Mouse (Mus musculus): Measurements from ENCODE around the gene Myct1.

DNA sequence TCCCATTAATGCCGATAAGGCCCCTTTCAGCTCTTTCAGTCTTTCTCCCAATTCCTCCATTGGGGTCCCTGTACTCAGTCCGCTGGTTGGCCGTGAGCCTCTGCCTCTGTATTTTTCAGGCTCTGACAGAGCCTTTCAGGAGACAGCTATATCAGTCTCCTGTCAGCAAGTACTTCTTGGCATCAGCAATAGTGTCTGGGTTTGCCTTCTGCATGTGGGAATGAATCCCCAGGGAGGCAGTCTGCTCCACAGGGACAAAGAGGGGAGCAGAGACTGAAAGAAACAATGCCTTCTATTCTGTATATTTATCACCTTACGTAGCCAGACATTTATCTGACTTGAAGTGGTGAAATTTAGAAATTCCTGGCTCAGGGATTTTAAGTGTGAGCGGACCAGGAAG is 32.7 kb downstream of the Myct1 start:
- TF ChIP-seq CTCF (conservative IDR thresholded peaks at IDR 0.05; ENCODE audit: low read length) (no peak), POU5F1 (IDR thresholded peaks at IDR 0.05; ENCODE audit: borderline replicate concordance, low read length) (no peak)

All from E14TG2a.4 (cell line).